Mouse (Mus musculus): ENCODE measurements around the gene Emc6.

DNA sequence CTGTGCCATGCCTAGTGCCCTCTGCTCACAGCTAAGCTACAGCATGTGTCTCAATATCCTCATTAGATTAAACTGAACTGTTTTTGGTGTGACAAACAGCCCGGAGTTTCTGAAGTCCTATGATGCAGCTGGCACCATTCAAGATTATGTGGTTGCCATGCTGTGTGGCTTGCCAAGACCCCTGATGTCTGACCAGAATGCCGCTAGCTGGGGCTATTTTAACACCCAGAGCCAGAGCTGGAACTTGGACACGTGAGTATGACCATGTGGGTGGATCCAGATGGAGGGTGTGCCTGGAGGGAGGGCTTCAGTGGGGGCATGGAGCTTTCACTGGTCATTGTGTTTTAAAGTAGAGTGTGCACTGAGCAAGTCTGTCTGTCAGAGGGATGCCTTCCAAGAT is 37.1 kb upstream of the Emc6 start:
- TF ChIP-seq CTCF (IDR thresholded peaks at IDR 0.05; ENCODE audit: low read depth) (no peak), EP300 (IDR thresholded peaks at IDR 0.05; ENCODE audit: low read depth) (no peak)

Data from heart, postnatal 0 days (tissue).